Mouse (Mus musculus): ENCODE data around the gene Mrpl33. TPM values are rescaled to one million over a fixed set of nuclear protein-coding genes. Genes with fewer than 3 reads are reported as not detected.
A peak's percentile ranks its signal among the peaks of the same experiment; 100 is the strongest.
"Not testable (repeated sequence)": the region's sequence is repeated elsewhere in the genome, so short reads cannot be mapped to it uniquely, and the experiment has no call there.

The Mrpl33 gene
- total and polyA plus RNA-seq, 2 experiments, result 11.5 to 65.1 TPM

DNA sequence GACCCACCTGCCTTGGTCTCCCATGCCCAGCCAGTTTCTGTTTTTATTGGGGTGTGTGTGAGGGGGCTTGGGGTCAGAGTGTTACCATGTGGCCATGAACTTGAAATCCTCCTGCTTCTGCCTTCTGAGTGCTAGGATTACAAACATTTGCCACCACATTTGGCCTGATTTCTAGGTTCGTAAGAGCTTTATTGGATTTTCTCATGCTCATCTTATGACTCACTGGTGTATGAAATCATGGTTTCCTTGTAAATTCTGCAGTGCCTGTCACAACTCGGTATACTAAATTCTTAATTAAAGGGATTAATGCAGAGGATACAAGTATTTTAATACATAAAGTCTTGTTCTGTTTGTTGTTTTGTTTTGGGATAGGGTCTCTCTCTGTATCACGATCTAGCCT is 23.6 kb downstream of the Mrpl33 start:
- DNase-seq (ENCODE audit: extremely low read depth, low read depth, low spot score), result no peak
- 89% methylated on average over 3 of the region's 3 CpGs for WGBS
- no peak overlapping the region for H3K27ac ChIP-seq (replicated peaks; ENCODE audit: insufficient read depth, low read depth, low read length)
- no peaks in the 10 kb centered on the region for H3K4me1 ChIP-seq (ENCODE audit: control insufficient read depth, insufficient read depth, low read length)
- H3K79me2 ChIP-seq (ENCODE audit: control insufficient read depth, insufficient read depth, low read length), result peaks cover 4% of the 10 kb centered on the region; the same call in 1 of the 2 replicates
- H3K36me3 ChIP-seq (ENCODE audit: control insufficient read depth, insufficient read depth, low read length), result peaks cover 24% of the 10 kb centered on the region
- H3K9ac ChIP-seq (ENCODE audit: low read depth, low read length), result no peak overlapping the region
- no peak overlapping the region for H3K4me3 ChIP-seq (ENCODE audit: insufficient read depth, low read depth, low read length)
- H3K27me3 ChIP-seq (ENCODE audit: control insufficient read depth, insufficient read depth, low read length), result no peaks in the 10 kb centered on the region
- TF ChIP-seq CTCF (IDR thresholded peaks at IDR 0.05; ENCODE audit: low read depth, low read length) (no peak), POLR2A (IDR thresholded peaks at IDR 0.05; ENCODE audit: extremely low read depth, insufficient read depth, low read length) (no peak)

DNA sequence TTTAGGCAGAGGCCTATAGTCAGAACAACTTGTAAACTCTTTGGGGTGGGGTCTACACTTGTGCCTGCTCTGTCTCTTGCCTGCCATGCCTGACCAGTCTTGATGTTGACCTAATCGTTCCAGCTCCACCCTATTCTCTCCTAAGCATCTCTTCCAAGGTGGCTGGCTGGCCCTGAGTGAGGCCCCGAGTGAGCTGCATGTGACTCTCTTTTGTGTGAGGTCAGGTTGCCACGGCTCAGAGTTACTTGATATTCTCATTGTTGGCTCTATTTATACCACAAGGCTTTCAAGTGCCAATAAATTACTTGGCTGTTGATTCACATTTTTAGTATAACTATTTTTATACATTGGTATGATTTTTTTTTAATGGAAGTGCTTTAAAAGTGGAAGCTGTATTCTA is 30.4 kb downstream of the Mrpl33 start:
- no peaks in the 10 kb centered on the region for H3K79me2 ChIP-seq (ENCODE audit: control insufficient read depth, insufficient read depth, low read length)
- no peaks in the 10 kb centered on the region for H3K27me3 ChIP-seq (ENCODE audit: control insufficient read depth, insufficient read depth, low read length)
- no peak overlapping the region for H3K9ac ChIP-seq (ENCODE audit: low read depth, low read length)
- WGBS, result 67% methylated on average over 3 of the region's 3 CpGs
- no peak for DNase-seq (ENCODE audit: extremely low read depth, low read depth, low spot score)
- no peaks in the 10 kb centered on the region; the same call in 1 of the 2 replicates for H3K36me3 ChIP-seq (ENCODE audit: control insufficient read depth, insufficient read depth, low read length)
- H3K4me1 ChIP-seq (ENCODE audit: control insufficient read depth, insufficient read depth, low read length), result no peaks in the 10 kb centered on the region
- TF ChIP-seq POLR2A (IDR thresholded peaks at IDR 0.05; ENCODE audit: extremely low read depth, insufficient read depth, low read length) (no peak), CTCF (IDR thresholded peaks at IDR 0.05; ENCODE audit: low read depth, low read length) (no peak)
- H3K27ac ChIP-seq (replicated peaks; ENCODE audit: insufficient read depth, low read depth, low read length), result no peak overlapping the region
- no peak overlapping the region for H3K4me3 ChIP-seq (ENCODE audit: insufficient read depth, low read depth, low read length)

DNA sequence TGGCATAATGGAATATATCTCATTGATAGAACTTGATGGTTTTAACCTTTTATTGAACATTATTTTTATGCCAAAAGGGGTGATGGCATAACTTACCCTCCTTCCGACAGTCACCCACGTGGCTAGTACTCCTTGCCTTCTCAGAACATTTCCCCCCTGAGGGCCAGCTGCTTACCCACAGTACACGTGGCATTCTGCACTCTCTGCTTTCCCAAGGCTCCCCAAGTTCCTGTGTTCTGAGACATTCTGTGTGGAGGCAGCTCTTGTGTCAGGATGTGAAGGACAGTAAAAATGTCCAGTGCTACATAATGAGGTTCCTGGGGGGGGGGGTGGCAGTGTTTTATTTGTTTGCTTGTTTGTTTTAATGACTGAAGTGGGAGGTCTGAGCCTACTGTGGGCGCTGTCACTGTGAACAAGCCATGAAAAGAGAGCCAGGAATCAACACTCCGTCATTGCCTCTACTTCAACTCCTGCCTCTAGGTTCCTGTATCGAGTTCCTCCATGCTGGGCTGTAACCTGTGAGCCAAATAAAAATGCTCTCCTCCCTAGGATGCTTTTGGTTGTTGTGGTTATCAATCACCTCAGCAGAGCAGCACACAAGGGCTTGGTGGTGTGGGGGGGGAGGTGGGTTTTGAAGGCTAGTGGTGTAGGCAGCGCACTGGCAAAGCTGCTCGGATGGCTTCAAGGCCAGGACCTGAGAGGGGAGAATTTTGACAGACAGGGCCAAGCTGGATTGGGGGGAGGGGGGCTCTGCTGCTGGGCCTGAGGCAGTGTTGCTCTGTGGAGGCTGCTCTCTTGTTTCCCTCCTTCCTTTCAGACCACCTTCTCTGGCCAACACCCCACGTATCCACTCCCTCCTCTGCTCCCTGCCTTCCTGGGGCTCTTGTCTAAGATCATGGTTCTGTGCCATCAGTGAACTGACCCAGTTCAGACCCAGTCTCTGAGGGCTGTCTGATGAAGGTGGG is 31.1 kb downstream of the Mrpl33 start:
- H3K27me3 ChIP-seq (ENCODE audit: control insufficient read depth, insufficient read depth, low read length), result no peaks in the 10 kb centered on the region
- no peaks in the 10 kb centered on the region for H3K36me3 ChIP-seq (ENCODE audit: control insufficient read depth, insufficient read depth, low read length)
- H3K4me1 ChIP-seq (ENCODE audit: control insufficient read depth, insufficient read depth, low read length), result no peaks in the 10 kb centered on the region
- no peak overlapping the region for H3K27ac ChIP-seq (replicated peaks; ENCODE audit: insufficient read depth, low read depth, low read length)
- TF ChIP-seq CTCF (IDR thresholded peaks at IDR 0.05; ENCODE audit: low read depth, low read length) (no peak), POLR2A (IDR thresholded peaks at IDR 0.05; ENCODE audit: extremely low read depth, insufficient read depth, low read length) (no peak)
- 87% methylated on average over 9 of the region's 9 CpGs for WGBS
- H3K4me3 ChIP-seq (ENCODE audit: insufficient read depth, low read depth, low read length), result no peak overlapping the region
- H3K79me2 ChIP-seq (ENCODE audit: control insufficient read depth, insufficient read depth, low read length), result no peaks in the 10 kb centered on the region
- no peak for DNase-seq (ENCODE audit: extremely low read depth, low read depth, low spot score)
- no peak overlapping the region for H3K9ac ChIP-seq (ENCODE audit: low read depth, low read length)

DNA sequence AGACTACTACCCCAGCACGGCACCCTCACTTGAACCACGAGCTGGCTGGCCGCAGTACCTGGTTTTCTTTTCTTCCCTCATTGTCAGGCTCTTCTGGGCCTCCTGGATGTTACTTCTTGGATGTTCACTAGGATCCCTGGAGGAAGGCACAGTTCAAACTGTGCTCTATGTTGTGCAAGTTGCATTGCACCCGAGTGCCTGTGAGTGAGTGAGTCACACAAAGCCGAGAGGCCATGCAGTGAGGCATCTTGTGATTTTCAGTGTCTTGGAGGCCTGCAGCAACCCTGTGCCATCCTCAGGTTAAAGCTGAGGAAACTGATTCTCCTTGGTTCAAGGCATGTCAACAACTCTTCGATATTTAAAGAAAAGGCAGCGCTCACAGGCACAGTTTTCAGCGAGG is 31.8 kb downstream of the Mrpl33 start:
- Histone ChIP-seq H3K27ac (replicated peaks; ENCODE audit: insufficient read depth, low read depth, low read length) (no peak overlapping the region), H3K79me2 (ENCODE audit: control insufficient read depth, insufficient read depth, low read length) (no peaks in the 10 kb centered on the region), H3K4me1 (ENCODE audit: control insufficient read depth, insufficient read depth, low read length) (no peaks in the 10 kb centered on the region), H3K9ac (ENCODE audit: low read depth, low read length) (no peak overlapping the region), H3K27me3 (ENCODE audit: control insufficient read depth, insufficient read depth, low read length) (no peaks in the 10 kb centered on the region), H3K4me3 (ENCODE audit: insufficient read depth, low read depth, low read length) (no peak overlapping the region), H3K36me3 (ENCODE audit: control insufficient read depth, insufficient read depth, low read length) (no peaks in the 10 kb centered on the region)
- no peak for TF ChIP-seq CTCF (IDR thresholded peaks at IDR 0.05; ENCODE audit: low read depth, low read length)
- TF ChIP-seq POLR2A (IDR thresholded peaks at IDR 0.05; ENCODE audit: extremely low read depth, insufficient read depth, low read length), result no peak
- DNase-seq (ENCODE audit: extremely low read depth, low read depth, low spot score), result no peak
- 90% methylated on average over 8 of the region's 8 CpGs for WGBS

DNA sequence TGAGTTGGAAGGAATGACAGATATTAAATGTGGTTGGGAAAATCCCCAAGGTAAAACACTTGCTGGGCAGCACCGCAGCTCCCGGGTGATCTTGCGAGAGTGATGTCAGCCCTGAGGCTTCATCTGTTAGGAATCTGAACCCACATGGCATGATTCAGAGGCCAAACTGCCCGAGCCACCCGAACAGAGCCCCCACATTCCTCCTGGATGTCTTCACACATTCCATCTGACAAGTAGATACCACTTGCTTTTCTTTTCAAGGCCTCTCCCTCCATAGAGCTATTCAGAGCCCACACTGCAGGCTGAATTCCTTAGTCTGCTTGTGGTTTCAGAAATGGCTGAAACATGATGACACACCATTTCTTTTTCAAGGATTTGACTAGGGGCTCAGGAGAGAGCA is 33.3 kb downstream of the Mrpl33 start:
- Histone ChIP-seq H3K79me2 (ENCODE audit: control insufficient read depth, insufficient read depth, low read length) (no peaks in the 10 kb centered on the region), H3K4me1 (ENCODE audit: control insufficient read depth, insufficient read depth, low read length) (no peaks in the 10 kb centered on the region), H3K27me3 (ENCODE audit: control insufficient read depth, insufficient read depth, low read length) (no peaks in the 10 kb centered on the region), H3K4me3 (ENCODE audit: insufficient read depth, low read depth, low read length) (no peak overlapping the region), H3K9ac (ENCODE audit: low read depth, low read length) (no peak overlapping the region), H3K36me3 (ENCODE audit: control insufficient read depth, insufficient read depth, low read length) (peaks cover 2% of the 10 kb centered on the region; the same call in 1 of the 2 replicates), H3K27ac (replicated peaks; ENCODE audit: insufficient read depth, low read depth, low read length) (no peak overlapping the region)
- TF ChIP-seq POLR2A (IDR thresholded peaks at IDR 0.05; ENCODE audit: extremely low read depth, insufficient read depth, low read length), result no peak
- no peak for TF ChIP-seq CTCF (IDR thresholded peaks at IDR 0.05; ENCODE audit: low read depth, low read length)
- DNase-seq (ENCODE audit: extremely low read depth, low read depth, low spot score), result no peak
- 80% methylated on average over 5 of the region's 5 CpGs for WGBS

DNA sequence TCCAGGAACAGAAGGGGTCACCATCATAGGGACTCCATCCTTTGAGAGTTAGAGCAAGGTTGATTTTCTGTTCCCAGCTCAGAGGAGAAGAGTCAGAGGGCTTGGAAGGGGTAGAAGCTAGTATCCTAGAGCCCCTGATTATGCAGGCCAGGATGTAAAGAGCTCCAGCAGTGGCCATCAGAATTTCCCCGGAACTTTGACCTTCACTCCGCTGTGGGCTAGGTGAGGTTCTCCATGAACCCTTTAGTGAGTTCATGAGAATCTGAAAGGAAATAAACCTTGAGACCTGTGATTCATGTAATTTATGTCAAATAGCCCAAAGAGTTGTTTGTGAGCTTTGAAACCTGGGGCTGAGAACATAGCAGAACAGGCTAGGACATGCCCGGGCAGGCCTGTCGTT is 34.4 kb downstream of the Mrpl33 start:
- not testable (repeated sequence) for H3K36me3 ChIP-seq (ENCODE audit: control insufficient read depth, insufficient read depth, low read length); H3K9ac ChIP-seq (ENCODE audit: low read depth, low read length); H3K27me3 ChIP-seq (ENCODE audit: control insufficient read depth, insufficient read depth, low read length)

More for the DNA sequence above, 34.4 kb downstream of the Mrpl33 start:
- H3K4me3 ChIP-seq (ENCODE audit: insufficient read depth, low read depth, low read length); H3K27ac ChIP-seq (replicated peaks; ENCODE audit: insufficient read depth, low read depth, low read length); H3K4me1 ChIP-seq (ENCODE audit: control insufficient read depth, insufficient read depth, low read length); H3K79me2 ChIP-seq (ENCODE audit: control insufficient read depth, insufficient read depth, low read length): not testable (repeated sequence)
- 89% methylated on average over 4 of the region's 4 CpGs for WGBS
- DNase-seq (ENCODE audit: extremely low read depth, low read depth, low spot score), result peak; percentile 8

Measured in liver, adult 2 months (tissue).